27 mouse cellular contexts compared by ENCODE assay signal in genomic region chr11:50022085-50022484, GRCm38 (mm10). TPM values are rescaled to one million over a fixed set of nuclear protein-coding genes. Genes with fewer than 3 reads are reported as not detected.
A peak's percentile ranks its signal among the peaks of the same experiment; 100 is the strongest.
DNase-seq lines count a peak whose midpoint lies in the region; ATAC-seq and TF ChIP-seq lines count a peak whose summit lies in the region.
"Had no signal": no experiment of that assay in that cellular context is flagged by ENCODE, and none has a peak within 500 bp of the region (broad histone marks: within the 10 kb centered on the region; RNA-seq: fewer than 3 reads in every experiment).

No protein-coding gene starts in this region.

- peak; percentile 33 for DNase-seq in kidney, adult 18-20 months
- no peak for DNase-seq in kidney, postnatal 14 days
- peak; percentile 52 for DNase-seq in kidney, adult 9 months
- peak; percentile 23 for DNase-seq in liver, postnatal 0 days
- peak; percentile 42 to 55 for DNase-seq in kidney, postnatal 36 days
- DNase-seq: adrenal gland, postnatal 10 days; adrenal gland, postnatal 36 days; cerebellum, adult 2 months; cerebellum, postnatal 10 days; cerebellum, postnatal 36 days; embryo, embryonic 11 days; gastrocnemius, postnatal 10 days; gastrocnemius, postnatal 36 days; heart, adult 2 months had no signal

- no peak for TF ChIP-seq CTCF in liver, postnatal 0 days (IDR thresholded peaks at IDR 0.05; ENCODE audit: low read depth)

- peaks cover 8% of the 10 kb centered on the region; the same call in 1 of the 2 replicates for H3K27me3 ChIP-seq in kidney, embryonic 15.5 days
- H3K27me3 ChIP-seq in liver, postnatal 0 days (ENCODE audit: insufficient read depth, low read length): no peaks in the 10 kb centered on the region
- H3K27me3 ChIP-seq in liver, embryonic 12.5 days (replicated peaks): peaks cover 19% of the 10 kb centered on the region; the same call in 1 of the 2 replicates
- peaks cover 11% of the 10 kb centered on the region for H3K27me3 ChIP-seq in forebrain, embryonic 12.5 days
- H3K27me3 ChIP-seq: embryonic facial prominence, embryonic 13.5 days; hindbrain, embryonic 15.5 days had no signal

- WGBS in kidney, embryonic 15.5 days: 70% methylated on average over 3 of the region's 3 CpGs
- WGBS in liver, postnatal 0 days (ENCODE audit: insufficient replicate concordance): 73% methylated on average over 3 of the region's 3 CpGs
- whole genome bisulfite sequencing in liver, embryonic 12.5 days (ENCODE audit: insufficient replicate concordance): 66% methylated on average over 3 of the region's 3 CpGs
- WGBS in forebrain, embryonic 12.5 days: 75% methylated on average over 3 of the region's 3 CpGs

- no peak for ATAC-seq in kidney, embryonic 15.5 days (replicated peaks; ENCODE audit: low FRiP score)
- peak; percentile 9 for ATAC-seq in liver, postnatal 0 days
- ATAC-seq in liver, embryonic 12.5 days: no peak
- ATAC-seq in forebrain, embryonic 12.5 days (ENCODE audit: low FRiP score): no peak
- ATAC-seq: CD4-positive, CD25-positive, alpha-beta regulatory T cell, adult 4 months; forebrain, embryonic 13.5 days; forebrain, embryonic 16.5 days had no signal

- H3K27ac ChIP-seq in kidney, embryonic 15.5 days: no peak overlapping the region
- H3K27ac ChIP-seq in liver, postnatal 0 days (ENCODE audit: low read depth): 0 out of 2 replicates have a peak overlapping the region, but pooled peaks have one; percentile 26
- no peak overlapping the region for H3K27ac ChIP-seq in liver, embryonic 12.5 days
- H3K27ac ChIP-seq in forebrain, embryonic 12.5 days: no peak overlapping the region
- H3K27ac ChIP-seq: embryonic facial prominence, embryonic 10.5 days; embryonic facial prominence, embryonic 13.5 days; forebrain, embryonic 13.5 days; heart, adult 2 months; heart, embryonic 10.5 days; hindbrain, embryonic 12.5 days; hindbrain, embryonic 15.5 days had no signal

- no peaks in the 10 kb centered on the region for H3K36me3 ChIP-seq in kidney, embryonic 15.5 days
- no peaks in the 10 kb centered on the region for H3K36me3 ChIP-seq in liver, postnatal 0 days (replicated peaks; ENCODE audit: insufficient read depth, low read length)
- no peaks in the 10 kb centered on the region for H3K36me3 ChIP-seq in liver, embryonic 12.5 days
- H3K36me3 ChIP-seq in forebrain, embryonic 12.5 days (replicated peaks): no peaks in the 10 kb centered on the region
- H3K36me3 ChIP-seq: embryonic facial prominence, embryonic 10.5 days; embryonic facial prominence, embryonic 13.5 days; heart, embryonic 10.5 days; hindbrain, embryonic 12.5 days; hindbrain, embryonic 15.5 days had no signal

- no peaks in the 10 kb centered on the region for H3K9me3 ChIP-seq in kidney, embryonic 15.5 days (replicated peaks)
- no peaks in the 10 kb centered on the region for H3K9me3 ChIP-seq in liver, postnatal 0 days (ENCODE audit: low read length)
- H3K9me3 ChIP-seq in liver, embryonic 12.5 days (replicated peaks): no peaks in the 10 kb centered on the region
- H3K9me3 ChIP-seq in forebrain, embryonic 12.5 days: no peaks in the 10 kb centered on the region
- H3K9me3 ChIP-seq: embryonic facial prominence, embryonic 10.5 days; embryonic facial prominence, embryonic 13.5 days; forebrain, embryonic 13.5 days; heart, embryonic 10.5 days; hindbrain, embryonic 12.5 days; hindbrain, embryonic 15.5 days had no signal

- peak; percentile 53 for TF ChIP-seq EP300 in liver, postnatal 0 days (IDR thresholded peaks at IDR 0.05; ENCODE audit: low read depth)

- no peak overlapping the region for H3K9ac ChIP-seq in kidney, embryonic 15.5 days
- no peak overlapping the region for H3K9ac ChIP-seq in liver, postnatal 0 days (replicated peaks)
- no peak overlapping the region for H3K9ac ChIP-seq in liver, embryonic 12.5 days
- H3K9ac ChIP-seq in forebrain, embryonic 12.5 days: no peak overlapping the region
- H3K9ac ChIP-seq: embryonic facial prominence, embryonic 13.5 days; forebrain, embryonic 13.5 days; hindbrain, embryonic 12.5 days; hindbrain, embryonic 15.5 days had no signal

- peaks cover 18% of the 10 kb centered on the region for H3K4me1 ChIP-seq in kidney, embryonic 15.5 days
- peaks cover 15% of the 10 kb centered on the region for H3K4me1 ChIP-seq in liver, postnatal 0 days (ENCODE audit: insufficient read depth)
- H3K4me1 ChIP-seq in liver, embryonic 12.5 days: peaks cover 29% of the 10 kb centered on the region
- H3K4me1 ChIP-seq in forebrain, embryonic 12.5 days: peaks cover 11% of the 10 kb centered on the region

- no peak overlapping the region for H3K4me2 ChIP-seq in kidney, embryonic 15.5 days
- no peak overlapping the region for H3K4me2 ChIP-seq in liver, postnatal 0 days (ENCODE audit: low read depth, low read length)
- H3K4me2 ChIP-seq in liver, embryonic 12.5 days: no peak overlapping the region
- H3K4me2 ChIP-seq in forebrain, embryonic 12.5 days: no peak overlapping the region
- H3K4me2 ChIP-seq: embryonic facial prominence, embryonic 13.5 days; forebrain, embryonic 13.5 days; hindbrain, embryonic 12.5 days; hindbrain, embryonic 15.5 days had no signal

- no peak overlapping the region for H3K4me3 ChIP-seq in kidney, embryonic 15.5 days (replicated peaks)
- no peak overlapping the region for H3K4me3 ChIP-seq in liver, postnatal 0 days (ENCODE audit: low read depth, low read length)
- no peak overlapping the region for H3K4me3 ChIP-seq in liver, embryonic 12.5 days
- H3K4me3 ChIP-seq in forebrain, embryonic 12.5 days (replicated peaks): no peak overlapping the region
- H3K4me3 ChIP-seq: embryonic facial prominence, embryonic 10.5 days; embryonic facial prominence, embryonic 13.5 days; erythroblast, embryonic 14.5 days; forebrain, embryonic 13.5 days; heart, adult 2 months; heart, embryonic 10.5 days; hindbrain, embryonic 12.5 days; hindbrain, embryonic 15.5 days had no signal

RNA-seq across cellular contexts. Expression of gene Rnf130, which starts 3.1 kb away (rescaled TPM):
- polyA plus RNA-seq in kidney, embryonic 15.5 days (2015; fragmentation: Nextera tagmentation; extraction: Ambion mirVana): 59.1 and 62.8 TPM in 2 replicates
- 75.0 and 82.0 TPM in 2 replicates for polyA plus RNA-seq in liver, postnatal 0 days (2015; fragmentation: Nextera tagmentation; extraction: Ambion mirVana)
- polyA plus RNA-seq in liver, embryonic 12.5 days (2016; fragmentation: Nextera tagmentation; extraction: Ambion mirVana): 39.2 and 39.7 TPM in 2 replicates
- polyA plus RNA-seq in forebrain, embryonic 12.5 days (2016; fragmentation: Nextera tagmentation; extraction: Ambion mirVana): 82.6 and 87.5 TPM in 2 replicates
- polyA plus RNA-seq: C2C12 had no signal
